Mouse (Mus musculus) lung, adult 2 months (tissue): ENCODE results near the gene Madd. TPM values are rescaled to one million over a fixed set of nuclear protein-coding genes. Genes with fewer than 3 reads are reported as not detected.
"Not testable (repeated sequence)": the region's sequence is repeated elsewhere in the genome, so short reads cannot be mapped to it uniquely, and the experiment has no call there.

Source experiments
- DNase-seq: peaks from one replicate; pipeline ENCODE4 v3.0.0; 2022
- H3K4me1 ChIP-seq: fragments of 200-500 bp; 2 replicates; pipeline ENCODE4 v1.6.1; 2011; ENCODE audit warnings: low read length; ENCODE audit not compliant: control insufficient read depth, insufficient read depth
- H3K4me3 ChIP-seq: fragments of 200-500 bp; replicated peaks from 2 replicates; pipeline ENCODE3; 2011; ENCODE audit warnings: low read depth, mild to moderate bottlenecking, control low read depth, low read length; ENCODE audit errors: extremely low read depth
- CTCF ChIP-seq: fragments of 200-500 bp; IDR thresholded peaks from 2 replicates; pipeline ENCODE4 v1.5.1; 2011; ENCODE audit warnings: mild to moderate bottlenecking, low read length, control low read depth; ENCODE audit not compliant: insufficient read depth
- POLR2A ChIP-seq: fragments of 200-500 bp; IDR thresholded peaks from 2 replicates; pipeline ENCODE4 v1.6.1; 2011; ENCODE audit warnings: low read depth, mild to moderate bottlenecking, control low read depth, low read length, borderline replicate concordance; ENCODE audit errors: extremely low read depth
- WGBS: fragments of 180-500 bp; shearing (Covaris S2); methylation state at CpG from one replicate; pipeline ENCODE4 v1.1.7; 2018; 5-methylcytosine and 5-hydroxymethylcytosine counted together
- polyA plus RNA-seq: library from polyadenylated mRNA; depleted of rRNA; stranded (reverse); fragments of >200 nt; gene quantifications from 2 replicates; pipeline ENCODE4 v1.2.3, GENCODE M21; 2012

The Madd gene
- polyA plus RNA-seq, 1 experiment = 31.3 TPM

DNA sequence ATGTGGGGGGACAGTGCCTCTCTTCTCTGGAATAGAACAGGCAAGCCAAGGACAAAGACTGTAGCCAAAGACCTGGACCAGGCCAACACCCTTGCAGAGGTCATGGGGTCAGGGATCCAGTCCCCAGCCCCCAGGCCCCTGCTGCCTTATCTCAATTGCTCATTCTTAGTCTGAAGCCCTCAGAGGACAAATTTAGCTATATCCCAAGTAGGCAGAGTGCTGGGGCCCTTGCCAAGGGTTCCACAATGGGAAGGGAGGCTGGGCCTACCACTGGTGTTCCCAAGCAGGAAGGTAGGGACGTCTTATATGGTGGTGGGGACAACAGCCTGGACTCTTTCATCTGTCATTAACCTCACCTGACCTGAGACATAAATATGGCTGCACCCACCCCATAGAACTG is 65.0 kb downstream of the Madd start:
- WGBS = 58% methylated on average over 1 of the region's 1 CpGs
- TF ChIP-seq CTCF = no peak
- TF ChIP-seq POLR2A = no peak
- no peak for DNase-seq
- no peak overlapping the region for H3K4me3 ChIP-seq
- H3K4me1 ChIP-seq = no peaks in the 10 kb centered on the region

DNA sequence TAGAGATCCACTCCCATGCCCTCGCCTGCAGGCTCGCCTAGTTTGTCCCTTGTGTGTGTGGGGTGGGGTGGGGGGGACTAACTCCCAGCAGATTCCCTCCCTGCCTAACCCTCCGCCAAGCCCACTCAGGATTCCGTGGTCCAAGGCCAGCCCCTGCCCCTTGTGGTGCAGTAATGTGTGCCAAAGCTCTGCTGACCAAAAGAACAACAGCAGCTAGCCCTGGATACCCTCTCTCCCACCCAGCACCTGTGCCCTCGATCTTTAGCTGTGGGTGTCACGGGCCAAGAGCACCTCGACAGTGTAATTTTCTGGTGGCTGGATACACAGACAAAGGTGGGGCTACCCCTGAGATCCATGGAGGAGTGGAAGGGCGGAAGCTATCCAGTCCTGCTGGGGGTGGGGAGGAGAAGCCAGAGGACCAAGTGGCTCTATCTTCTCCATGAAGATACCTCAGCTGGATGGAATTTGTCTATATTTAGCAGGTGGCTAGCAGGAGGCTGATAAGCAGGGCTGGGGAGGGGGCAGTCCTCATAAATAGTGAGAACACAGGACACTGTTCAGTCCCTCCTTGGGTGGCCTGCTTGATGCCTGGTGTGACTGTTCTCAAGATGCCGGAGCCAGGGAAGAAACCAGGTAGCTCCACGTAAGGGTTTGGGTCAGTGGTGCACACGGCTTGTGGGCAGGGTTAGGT is 65.9 kb downstream of the Madd start, which contains the start of gene Mybpc3:
TSS of gene Mybpc3 (plus strand) at position 560 of the 691 bp plus-strand sequence.
- no peak within 1 kb of the TSS for H3K4me3 ChIP-seq
- 79% methylated on average over 11 of the region's 11 CpGs for WGBS
- DNase-seq = no peak
- TF ChIP-seq POLR2A (no peak), CTCF (no peak)
- H3K4me1 ChIP-seq = no peaks in the 10 kb centered on the region; the same call in 1 of the 2 replicates

DNA sequence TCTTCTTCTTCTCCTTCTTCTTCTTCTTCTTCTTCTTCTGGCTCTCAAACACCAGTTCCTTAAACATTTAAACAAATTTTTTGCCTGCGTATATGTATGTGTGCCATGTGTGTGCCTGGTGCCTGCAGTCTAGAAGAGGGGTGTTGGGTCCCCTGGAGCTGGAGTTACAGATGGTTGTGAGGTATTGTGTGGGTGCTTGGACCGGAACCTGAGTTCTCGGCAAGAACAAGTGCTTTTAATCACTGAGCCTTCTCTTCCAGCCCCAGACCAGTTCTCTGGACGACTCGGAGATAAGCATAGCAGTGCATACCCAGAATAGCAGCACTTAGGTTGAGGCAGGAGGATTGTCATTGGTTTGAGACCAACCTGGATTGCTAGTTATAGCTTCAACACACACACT is 66.8 kb downstream of the Madd start:
- no peak for DNase-seq
- 71% methylated on average over 5 of the region's 5 CpGs for WGBS
- no peaks in the 10 kb centered on the region; the same call in 1 of the 2 replicates for H3K4me1 ChIP-seq
- TF ChIP-seq POLR2A = no peak
- TF ChIP-seq CTCF = no peak
- H3K4me3 ChIP-seq = no peak overlapping the region

DNA sequence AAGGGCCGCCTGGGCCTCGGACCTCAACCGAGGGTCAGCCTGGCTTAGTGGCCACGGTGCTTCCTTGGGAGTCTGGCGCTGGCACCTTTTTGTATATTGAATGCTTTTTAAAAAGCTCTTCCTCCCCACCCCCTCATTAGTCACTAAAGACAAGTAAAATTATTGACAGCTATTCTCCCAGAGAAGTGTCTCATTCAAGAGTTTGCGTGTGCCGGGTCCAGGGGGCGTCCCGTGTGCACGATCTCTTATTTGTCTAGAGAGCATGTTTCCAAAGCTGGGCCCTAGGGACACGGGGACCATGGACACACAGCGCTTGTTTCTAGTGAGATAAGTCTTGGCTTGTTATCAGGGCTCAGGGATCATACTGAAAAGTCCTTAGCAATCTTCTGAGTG is 68.1 kb downstream of the Madd start:
- no peak for DNase-seq
- no peaks in the 10 kb centered on the region; the same call in 1 of the 2 replicates for H3K4me1 ChIP-seq
- 37% methylated on average over 12 of the region's 12 CpGs for WGBS
- peak overlapping the region; percentile 13 for H3K4me3 ChIP-seq
- TF ChIP-seq POLR2A = no peak
- TF ChIP-seq CTCF = no peak

DNA sequence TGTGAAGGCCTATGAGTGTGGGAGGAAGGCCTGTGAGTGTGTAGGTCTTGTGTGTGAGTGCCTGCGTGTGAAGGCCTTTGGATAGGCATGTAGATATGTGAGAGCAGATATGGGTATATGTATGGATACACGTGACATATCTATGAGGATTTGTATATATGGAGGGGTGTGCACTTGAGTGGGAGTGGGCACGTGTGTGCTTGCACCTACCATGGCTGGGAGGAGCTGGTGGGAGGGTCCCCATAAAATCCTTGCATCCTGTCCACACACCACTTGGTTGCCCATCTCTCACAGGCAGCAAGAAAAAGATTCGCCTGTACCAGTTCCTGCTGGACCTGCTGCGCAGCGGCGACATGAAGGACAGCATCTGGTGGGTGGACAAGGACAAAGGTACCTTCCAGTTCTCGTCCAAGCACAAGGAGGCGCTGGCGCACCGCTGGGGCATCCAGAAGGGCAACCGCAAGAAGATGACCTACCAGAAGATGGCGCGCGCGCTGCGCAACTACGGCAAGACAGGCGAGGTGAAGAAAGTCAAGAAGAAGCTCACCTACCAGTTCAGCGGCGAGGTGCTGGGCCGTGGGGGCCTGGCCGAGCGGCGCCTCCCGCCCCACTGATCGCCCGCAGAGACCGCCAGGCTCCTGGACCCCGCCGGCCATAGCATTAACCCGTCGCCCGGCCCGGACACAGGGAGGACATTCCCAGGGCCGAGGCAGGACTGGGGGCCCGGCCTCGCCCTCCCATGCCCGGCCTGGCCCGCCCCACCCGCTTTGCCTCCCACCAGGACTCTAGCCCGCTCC is 68.7 kb downstream of the Madd start:
- no peak for TF ChIP-seq POLR2A
- peak; percentile 100 for TF ChIP-seq CTCF
- Histone ChIP-seq H3K4me3 (peak overlapping the region; percentile 13), H3K4me1 (no peaks in the 10 kb centered on the region; the same call in 1 of the 2 replicates)
- WGBS = 22% methylated on average over 42 of the region's 42 CpGs
- DNase-seq = peak; percentile 97

DNA sequence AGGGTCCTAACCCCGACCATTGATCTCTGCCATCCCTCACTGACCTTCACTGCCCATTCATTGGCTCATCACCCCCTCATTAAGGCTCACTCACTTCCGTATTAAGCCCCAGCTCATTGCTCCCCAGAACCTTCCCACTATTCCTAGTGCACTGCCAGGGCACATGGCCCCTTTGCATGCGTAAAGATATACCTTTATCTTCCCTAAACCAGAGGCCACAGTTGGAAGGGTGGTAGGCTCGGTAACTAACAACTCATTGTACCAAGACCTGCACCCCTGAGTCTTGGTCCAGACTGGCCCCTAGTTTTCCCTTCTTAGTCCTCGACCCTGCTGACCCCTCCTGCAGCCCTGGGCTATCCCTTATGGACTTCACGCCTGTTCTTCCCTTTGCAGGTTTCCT is 69.8 kb downstream of the Madd start:
- WGBS = 78% methylated on average over 6 of the region's 6 CpGs
- DNase-seq = no peak
- TF ChIP-seq POLR2A (no peak), CTCF (no peak)

DNA sequence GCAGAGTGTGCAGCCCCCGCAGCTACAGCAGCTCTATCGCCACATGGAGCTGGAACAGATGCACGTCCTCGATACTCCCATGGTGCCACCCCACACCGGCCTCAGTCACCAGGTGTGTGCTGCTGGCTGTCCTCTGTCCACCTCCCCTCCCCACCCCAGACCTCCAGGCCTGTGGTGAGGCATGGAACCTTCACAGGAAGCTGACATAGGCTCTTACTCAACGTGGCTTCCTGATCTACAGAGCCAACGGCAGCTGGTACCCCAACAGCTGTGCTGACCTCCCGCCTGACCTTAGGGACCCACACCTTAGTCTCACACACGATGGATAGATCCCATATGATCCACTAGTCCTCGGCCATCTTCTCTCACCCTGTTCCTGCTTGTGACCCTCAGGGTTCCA is 70.3 kb downstream of the Madd start:
- WGBS = 62% methylated on average over 10 of the region's 10 CpGs
- H3K4me3 ChIP-seq = no peak overlapping the region
- TF ChIP-seq POLR2A (no peak), CTCF (no peak)

More for the DNA sequence above, 69.8 kb downstream of the Madd start:
- Histone ChIP-seq H3K4me1 (no peaks in the 10 kb centered on the region; the same call in none of the 2 replicates), H3K4me3 (no peak overlapping the region)

DNA sequence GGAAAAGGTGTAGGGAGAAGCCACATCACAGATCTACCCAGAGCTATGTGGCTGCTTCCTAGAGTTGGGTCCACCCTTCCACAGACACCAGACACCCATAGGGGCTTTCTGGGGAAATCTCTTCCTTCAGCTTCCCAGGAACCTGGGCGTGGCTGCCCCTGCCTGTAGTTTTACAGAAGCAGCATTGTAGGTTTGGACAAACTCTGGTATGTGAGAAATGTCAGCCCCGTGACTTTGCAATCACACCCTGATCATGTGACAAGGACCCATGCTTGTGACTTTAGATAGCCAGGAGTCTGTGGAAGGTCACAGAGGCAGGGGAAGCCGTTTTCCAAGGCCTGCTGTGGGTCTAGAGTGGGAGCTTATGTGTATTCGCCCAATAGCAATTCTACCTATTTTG is 71.1 kb downstream of the Madd start:
- Histone ChIP-seq H3K4me1 (no peaks in the 10 kb centered on the region; the same call in none of the 2 replicates), H3K4me3 (no peak overlapping the region)
- 42% methylated on average over 4 of the region's 4 CpGs for WGBS
- peak; percentile 54 for DNase-seq
- TF ChIP-seq POLR2A (no peak), CTCF (no peak)

More for the DNA sequence above, 70.3 kb downstream of the Madd start:
- DNase-seq = no peak
- H3K4me1 ChIP-seq = no peaks in the 10 kb centered on the region; the same call in none of the 2 replicates

DNA sequence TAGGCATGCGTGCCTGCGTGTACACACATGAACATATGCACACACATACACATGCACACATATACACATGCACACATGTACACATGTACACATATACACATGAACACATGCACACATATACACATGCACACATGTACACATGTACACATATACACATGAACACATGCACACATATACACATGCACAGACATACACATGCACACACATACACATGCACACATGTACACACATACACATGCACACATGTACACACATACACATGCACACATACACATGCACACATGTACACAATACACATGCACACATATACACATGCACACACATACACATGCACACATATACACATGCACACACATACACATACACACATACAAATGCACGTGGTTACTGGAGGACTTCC is 71.8 kb downstream of the Madd start:
- 87% methylated on average over 3 of the region's 3 CpGs for WGBS
- not testable (repeated sequence) for DNase-seq, H3K4me1 ChIP-seq, H3K4me3 ChIP-seq

DNA sequence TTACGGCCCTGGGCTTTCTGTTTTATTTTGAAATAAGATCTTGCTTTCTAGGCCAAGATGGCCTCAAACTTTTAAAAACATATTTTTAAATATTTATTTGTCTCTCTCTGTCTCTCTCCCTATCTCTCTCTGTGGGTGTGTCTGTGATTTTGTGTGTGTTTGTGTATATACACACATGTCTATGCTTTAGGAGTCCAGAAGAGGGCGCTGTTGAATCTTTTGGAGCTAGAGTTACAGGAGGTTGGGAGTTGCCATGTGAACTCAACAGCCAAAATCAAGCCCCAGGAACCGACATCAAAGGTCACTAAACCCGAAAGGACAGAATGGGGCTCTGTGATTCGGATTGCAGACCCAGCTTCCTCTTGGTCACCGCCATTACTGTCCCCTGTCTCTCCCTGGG is 73.2 kb downstream of the Madd start:
- no peaks in the 10 kb centered on the region; the same call in none of the 2 replicates for H3K4me1 ChIP-seq
- 74% methylated on average over 6 of the region's 6 CpGs for WGBS
- DNase-seq = no peak
- H3K4me3 ChIP-seq = no peak overlapping the region
- TF ChIP-seq POLR2A = no peak
- TF ChIP-seq CTCF = no peak
